Mouse (Mus musculus) midbrain, embryonic 12.5 days (tissue): ENCODE measurements around the gene Gp1ba. TPM values are rescaled to one million over a fixed set of nuclear protein-coding genes. Genes with fewer than 3 reads are reported as not detected.

Experiments
- ATAC-seq: fragments of 200-750 bp; cut with Nextera tagmentation; 2 replicates; pipeline ENCODE4 v1.8.0; 2017; ENCODE audit warnings: low read depth, moderate TSS enrichment, moderate library complexity; ENCODE audit not compliant: low FRiP score
- H3K27ac ChIP-seq: fragments of 300-500 bp; sonication (generic); replicated peaks from 2 replicates; pipeline ENCODE4 v1.5.1; 2016; ENCODE audit warnings: mild to moderate bottlenecking
- H3K27me3 ChIP-seq: fragments of 300-500 bp; sonication (generic); 2 replicates; pipeline ENCODE4 v1.6.1; 2016; ENCODE audit warnings: mild to moderate bottlenecking
- H3K36me3 ChIP-seq: fragments of 300-500 bp; sonication (generic); 2 replicates; pipeline ENCODE4 v1.6.1; 2016
- H3K4me1 ChIP-seq: fragments of 300-500 bp; sonication (generic); 2 replicates; pipeline ENCODE4 v1.6.1; 2016
- H3K4me2 ChIP-seq: fragments of 300-500 bp; sonication (generic); replicated peaks from 2 replicates; pipeline ENCODE4 v1.6.1; 2016; ENCODE audit warnings: mild to moderate bottlenecking, moderate library complexity
- H3K4me3 ChIP-seq: fragments of 300-500 bp; sonication (generic); 2 replicates; pipeline ENCODE4 v1.5.1; 2016; ENCODE audit warnings: mild to moderate bottlenecking
- H3K9ac ChIP-seq: fragments of 300-500 bp; sonication (generic); replicated peaks from 2 replicates; pipeline ENCODE4 v1.6.1; 2016; ENCODE audit warnings: mild to moderate bottlenecking, moderate library complexity
- H3K9me3 ChIP-seq: fragments of 300-500 bp; sonication (generic); 2 replicates; pipeline ENCODE4 v1.6.1; 2016; ENCODE audit warnings: mild to moderate bottlenecking
- WGBS: fragments of 180-500 bp; shearing (Covaris S2); methylation state at CpG from one replicate; pipeline ENCODE4 v1.1.7; 2016; 5-methylcytosine and 5-hydroxymethylcytosine counted together
- polyA plus RNA-seq: library from polyadenylated mRNA; unstranded; fragments of >200 nt; fragmentation: Nextera tagmentation; extraction: Ambion mirVana; gene quantifications from 2 replicates; pipeline ENCODE4 v1.2.1, GENCODE M21; 2016

The Gp1ba gene
- polyA plus RNA-seq, 1 experiment from 2014 or later, result 0.37 TPM

DNA sequence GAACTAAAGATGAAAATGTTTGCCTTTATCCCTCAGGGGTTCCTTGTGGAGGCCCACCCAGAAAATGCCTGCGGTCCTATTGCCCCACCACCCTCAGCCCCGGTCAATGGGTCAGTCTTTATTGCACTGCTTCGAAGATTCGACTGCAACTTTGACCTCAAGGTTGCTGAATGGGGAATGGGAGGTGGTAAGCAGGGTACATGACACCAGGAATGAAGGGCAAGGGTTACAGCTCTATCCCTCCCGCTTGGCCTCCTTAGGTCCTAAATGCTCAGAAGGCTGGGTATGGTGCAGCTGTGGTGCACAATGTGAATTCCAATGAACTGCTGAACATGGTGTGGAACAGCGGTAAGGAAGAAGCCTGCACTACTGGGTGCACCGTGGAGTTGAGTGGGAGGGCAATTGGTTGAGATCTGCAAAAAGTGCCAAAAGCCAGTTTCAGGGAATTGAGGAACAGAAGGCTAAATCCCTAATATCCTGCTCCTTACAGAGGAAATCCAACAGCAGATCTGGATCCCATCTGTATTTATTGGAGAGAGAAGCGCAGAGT, 10.3 kb downstream of the Gp1ba start:
- ATAC-seq, result no peak
- Histone ChIP-seq H3K36me3 (peaks cover 56% of the 10 kb centered on the region), H3K4me2 (no peak overlapping the region), H3K4me1 (peaks cover 54% of the 10 kb centered on the region), H3K9me3 (no peaks in the 10 kb centered on the region), H3K27ac (no peak overlapping the region), H3K27me3 (no peaks in the 10 kb centered on the region), H3K9ac (no peak overlapping the region), H3K4me3 (no peak overlapping the region; the same call in 1 of the 2 replicates)
- WGBS, result 90% methylated on average over 8 of the region's 8 CpGs

DNA sequence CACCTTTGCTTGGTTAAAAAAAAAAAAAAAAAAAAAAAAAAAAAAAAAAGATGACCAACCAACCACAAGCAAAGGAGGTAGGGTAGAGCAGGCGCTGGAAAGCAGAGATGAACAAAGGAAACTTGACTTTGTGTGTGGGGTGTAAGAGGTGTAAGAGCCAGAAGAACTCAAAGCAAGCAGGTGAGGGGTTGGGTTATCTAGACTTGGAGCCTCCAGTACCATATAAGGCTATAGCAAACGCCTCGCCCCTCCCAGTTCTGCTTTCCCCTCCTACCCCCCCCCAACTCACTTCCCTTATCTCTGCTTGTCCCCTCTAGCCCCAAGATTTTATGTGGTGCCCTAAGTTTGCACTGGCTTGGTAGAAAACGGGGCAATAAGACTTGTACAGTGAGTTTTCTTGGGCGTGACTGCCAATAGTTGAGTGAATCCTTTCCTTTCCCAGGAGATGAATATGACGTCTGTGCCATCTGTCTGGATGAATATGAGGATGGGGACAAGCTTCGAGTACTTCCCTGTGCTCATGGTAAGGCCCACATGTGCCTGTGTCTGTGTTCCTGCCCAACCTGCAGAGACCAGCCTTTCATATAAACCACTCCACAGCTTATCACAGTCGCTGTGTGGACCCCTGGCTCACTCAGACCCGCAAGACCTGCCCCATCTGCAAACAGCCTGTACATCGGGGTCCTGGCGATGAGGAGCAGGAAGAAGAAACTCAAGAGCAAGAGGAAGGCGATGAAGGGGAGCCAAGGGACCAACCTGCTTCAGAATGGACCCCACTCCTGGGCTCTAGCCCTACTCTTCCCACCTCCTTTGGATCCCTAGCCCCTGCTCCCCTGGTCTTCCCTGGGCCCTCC, 11.6 kb downstream of the Gp1ba start:
- Histone ChIP-seq H3K4me2 (no peak overlapping the region), H3K4me3 (no peak overlapping the region; the same call in 1 of the 2 replicates), H3K27ac (no peak overlapping the region), H3K4me1 (peaks cover 49% of the 10 kb centered on the region), H3K9ac (no peak overlapping the region; the same call in 1 of the 2 replicates), H3K27me3 (no peaks in the 10 kb centered on the region), H3K9me3 (no peaks in the 10 kb centered on the region), H3K36me3 (peaks cover 43% of the 10 kb centered on the region)
- WGBS, result 87% methylated on average over 12 of the region's 12 CpGs
- no peak for ATAC-seq

DNA sequence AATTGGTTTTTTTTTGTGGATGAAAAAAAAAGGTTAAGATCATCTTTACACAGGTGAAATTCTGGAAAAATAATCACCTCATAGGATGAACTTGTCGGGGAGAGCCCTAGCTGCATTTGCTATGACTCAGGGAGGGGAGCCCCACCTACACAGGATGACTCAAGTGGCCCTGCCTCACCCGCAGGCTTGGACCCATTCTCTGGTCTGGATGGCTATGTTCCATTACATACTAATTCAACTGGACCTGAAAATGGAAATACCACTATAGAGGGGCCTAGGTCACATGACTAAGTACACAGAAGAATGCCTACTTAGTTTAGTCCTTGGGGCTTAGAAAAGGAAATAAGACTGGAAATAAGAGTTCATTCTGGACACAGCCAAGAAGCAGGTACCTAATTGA, 12.5 kb downstream of the Gp1ba start:
- WGBS, result 85% methylated on average over 2 of the region's 2 CpGs
- no peak overlapping the region; the same call in 1 of the 2 replicates for H3K9ac ChIP-seq
- no peak overlapping the region for H3K4me2 ChIP-seq
- no peak overlapping the region for H3K4me3 ChIP-seq
- peaks cover 49% of the 10 kb centered on the region for H3K4me1 ChIP-seq
- H3K9me3 ChIP-seq, result no peaks in the 10 kb centered on the region
- H3K27me3 ChIP-seq, result 0 out of 2 replicates have a peak, but pooled peaks cover 2% of the 10 kb centered on the region
- no peak for ATAC-seq
- H3K36me3 ChIP-seq, result peaks cover 43% of the 10 kb centered on the region
- H3K27ac ChIP-seq, result no peak overlapping the region

DNA sequence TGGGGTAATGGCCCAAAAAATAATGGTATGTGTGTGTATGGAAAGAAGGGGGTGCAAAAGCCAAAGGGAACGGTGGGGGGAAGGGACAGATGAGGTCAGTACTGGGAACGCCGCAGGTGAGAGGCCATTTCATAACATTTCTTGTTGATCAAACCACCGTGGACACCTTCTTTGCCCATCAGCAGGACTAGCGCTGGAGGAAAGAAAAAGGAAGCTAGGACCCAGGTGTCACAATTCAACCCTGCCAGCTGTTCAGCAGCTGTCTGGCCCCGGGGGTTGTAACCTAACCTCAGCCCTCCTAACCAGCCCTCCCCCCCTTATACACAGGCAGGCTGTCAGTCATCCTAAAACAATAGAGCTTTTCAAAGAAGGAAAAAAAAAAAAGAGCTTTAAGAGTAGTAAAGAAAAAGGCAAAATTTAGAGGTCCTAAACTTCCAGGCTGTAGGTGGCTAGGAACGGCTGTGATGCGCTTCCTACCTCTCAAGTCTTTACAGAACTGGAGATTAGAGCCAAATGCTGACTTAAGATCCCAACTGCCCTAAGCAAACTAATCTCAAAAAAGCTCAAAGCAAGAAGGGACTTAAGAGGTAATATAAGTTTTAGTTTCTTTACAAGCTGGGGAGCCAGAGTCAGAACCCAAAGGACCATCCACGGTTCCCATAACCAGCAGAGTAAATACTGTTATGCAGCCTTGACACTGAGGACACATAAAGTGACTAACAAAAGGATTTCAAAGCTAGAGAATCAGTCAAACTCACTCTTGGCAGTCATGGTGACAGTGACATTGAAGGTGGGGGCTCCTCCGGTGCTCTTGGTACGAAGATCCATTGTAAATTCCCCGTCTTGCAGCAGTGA, 13.3 kb downstream of the Gp1ba start:
- Histone ChIP-seq H3K4me1 (peaks cover 57% of the 10 kb centered on the region), H3K27ac (0 out of 2 replicates have a peak overlapping the region, but pooled peaks have one; percentile 97), H3K27me3 (peaks cover 8% of the 10 kb centered on the region; the same call in 1 of the 2 replicates)

DNA sequence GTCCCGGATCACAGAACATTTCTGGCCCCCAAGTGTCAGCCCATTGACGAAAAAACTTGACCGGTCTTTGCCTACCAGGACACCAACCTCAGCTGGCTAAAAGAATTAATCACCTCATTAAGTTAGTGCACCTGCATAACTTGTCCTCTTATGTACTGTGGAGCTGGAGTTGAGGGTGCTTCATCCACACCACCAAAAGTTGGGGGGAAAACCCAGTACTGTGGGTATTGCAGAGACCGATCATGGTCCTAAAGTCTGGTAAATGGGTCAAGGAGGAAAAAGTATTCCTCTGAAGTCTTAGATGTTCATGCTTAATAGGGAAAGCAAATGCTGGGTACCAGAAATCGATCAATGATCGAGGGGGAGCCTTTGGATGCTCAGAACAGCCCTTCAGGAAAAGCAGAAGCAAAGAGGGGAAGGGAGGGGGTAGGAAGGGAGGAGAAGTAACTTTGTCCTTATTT, 14.0 kb downstream of the Gp1ba start:
- Histone ChIP-seq H3K9ac (peak overlapping the region; percentile 98), H3K27ac (peak overlapping the region; percentile 97), H3K27me3 (peaks cover 8% of the 10 kb centered on the region; the same call in 1 of the 2 replicates), H3K4me1 (peaks cover 57% of the 10 kb centered on the region), H3K4me3 (peak overlapping the region; percentile 99), H3K36me3 (peaks cover 43% of the 10 kb centered on the region), H3K4me2 (peak overlapping the region; percentile 94), H3K9me3 (no peaks in the 10 kb centered on the region)
- WGBS, result 63% methylated on average over 6 of the region's 6 CpGs
- ATAC-seq, result no peak

More for the DNA sequence above, 13.3 kb downstream of the Gp1ba start:
- ATAC-seq, result no peak
- peak overlapping the region; percentile 99 for H3K4me3 ChIP-seq
- H3K9me3 ChIP-seq, result no peaks in the 10 kb centered on the region
- WGBS, result 76% methylated on average over 12 of the region's 12 CpGs
- peak overlapping the region; percentile 98 for H3K9ac ChIP-seq
- H3K4me2 ChIP-seq, result peak overlapping the region; percentile 94
- H3K36me3 ChIP-seq, result peaks cover 43% of the 10 kb centered on the region

DNA sequence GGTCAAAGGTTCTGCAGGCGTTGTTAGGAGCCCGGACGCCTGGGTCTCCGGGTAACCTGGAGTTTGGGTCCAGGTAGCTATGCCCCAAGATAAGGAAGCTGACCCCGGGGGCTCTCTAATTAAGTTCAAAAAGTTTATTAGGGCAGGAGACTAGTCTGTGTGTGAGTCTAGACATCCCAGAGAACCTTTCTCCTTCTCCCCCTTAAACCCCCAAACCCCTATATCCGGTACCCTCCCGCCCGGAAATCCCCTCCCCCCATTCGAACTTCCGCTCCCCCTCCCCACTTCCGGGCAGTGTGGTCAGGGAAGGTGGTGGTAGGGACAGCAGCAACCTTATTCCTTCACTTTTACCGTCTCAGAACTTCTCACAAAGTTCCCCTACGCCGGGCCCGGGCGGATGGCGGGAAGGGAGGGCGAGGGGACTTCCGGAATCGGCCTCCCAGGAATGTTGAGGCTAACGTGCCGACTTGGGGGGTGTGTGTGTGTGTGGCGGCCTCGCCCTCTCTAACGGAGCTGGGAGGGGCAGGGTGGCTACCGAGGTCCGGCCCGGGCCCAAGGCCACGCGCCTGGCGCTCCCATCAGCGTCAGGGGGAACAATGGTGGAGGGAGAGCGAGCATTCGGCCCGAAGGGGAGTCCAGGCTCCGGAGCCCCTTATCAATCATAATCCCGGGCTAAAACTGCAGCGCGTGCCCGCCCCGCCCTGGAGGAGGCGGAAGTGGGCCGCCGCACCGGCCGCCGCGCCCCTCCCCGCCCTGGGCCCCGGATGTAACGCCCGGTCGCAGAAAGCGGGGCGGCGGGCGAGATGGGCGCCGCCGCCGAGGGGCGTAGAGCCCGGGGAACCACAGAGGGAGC, 14.6 kb downstream of the Gp1ba start:
- under 1% methylated on average over 55 of the region's 63 CpGs for WGBS
- H3K27me3 ChIP-seq, result peaks cover 8% of the 10 kb centered on the region; the same call in 1 of the 2 replicates
- H3K27ac ChIP-seq, result peak overlapping the region; percentile 97
- H3K36me3 ChIP-seq, result peaks cover 43% of the 10 kb centered on the region
- peak overlapping the region; percentile 94 for H3K4me2 ChIP-seq
- peaks cover 50% of the 10 kb centered on the region for H3K4me1 ChIP-seq
- H3K4me3 ChIP-seq, result peak overlapping the region; percentile 99
- H3K9ac ChIP-seq, result peak overlapping the region; percentile 98
- ATAC-seq, result peak; percentile 55
- H3K9me3 ChIP-seq, result no peaks in the 10 kb centered on the region

DNA sequence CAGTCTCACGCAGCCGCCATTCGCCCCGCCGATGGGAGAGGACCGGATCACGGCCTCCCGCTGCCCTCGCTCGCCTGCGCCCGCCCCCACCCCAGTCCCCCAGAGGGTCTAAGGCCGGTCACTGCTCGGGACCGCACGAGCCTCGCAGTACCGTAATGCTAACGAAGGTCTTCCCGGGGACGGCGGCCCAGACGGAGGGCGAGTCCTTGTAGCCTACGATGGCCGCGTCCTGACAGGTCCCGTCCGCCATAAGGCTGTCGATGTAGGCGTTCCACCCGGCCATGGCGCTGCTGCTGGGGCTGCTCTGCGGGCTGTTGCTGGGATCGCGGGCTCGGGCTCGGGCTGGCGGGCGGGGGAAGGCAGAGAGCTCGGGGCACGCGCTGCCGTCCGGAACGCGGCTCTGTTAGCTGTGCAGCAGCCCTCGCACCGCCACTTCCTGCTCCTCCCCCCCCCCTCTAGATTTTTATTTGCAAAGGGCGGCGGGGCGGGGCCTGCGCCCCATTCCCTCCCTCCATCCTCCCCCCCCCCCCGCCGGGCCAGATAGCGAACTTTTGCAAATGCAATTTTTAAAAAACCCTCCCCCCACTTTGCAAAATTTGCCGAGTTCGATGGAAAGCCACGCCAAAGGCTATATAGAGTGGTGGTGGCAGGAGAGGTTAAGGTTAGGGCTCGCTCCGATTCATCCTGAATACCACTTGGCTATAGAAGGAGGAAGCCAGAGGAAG, 15.4 kb downstream of the Gp1ba start, which contains the start of gene Pfn1:
Pfn1 (minus strand) TSS at position 447 of the 725 bp plus-strand sequence.
- Histone ChIP-seq H3K4me3 (peak within 1 kb of the TSS; percentile 99), H3K4me2 (peak within 1 kb of the TSS; percentile 94), H3K9ac (peak within 1 kb of the TSS; percentile 98), H3K4me1 (peaks cover 42% of the 10 kb centered on the region), H3K36me3 (peaks cover 35% of the 10 kb centered on the region), H3K27me3 (peaks cover 8% of the 10 kb centered on the region; the same call in 1 of the 2 replicates), H3K9me3 (no peaks in the 10 kb centered on the region), H3K27ac (peak within 1 kb of the TSS; percentile 97)
- ATAC-seq, result peak; percentile 42
- WGBS, result 0% methylated on average over 56 of the region's 61 CpGs

DNA sequence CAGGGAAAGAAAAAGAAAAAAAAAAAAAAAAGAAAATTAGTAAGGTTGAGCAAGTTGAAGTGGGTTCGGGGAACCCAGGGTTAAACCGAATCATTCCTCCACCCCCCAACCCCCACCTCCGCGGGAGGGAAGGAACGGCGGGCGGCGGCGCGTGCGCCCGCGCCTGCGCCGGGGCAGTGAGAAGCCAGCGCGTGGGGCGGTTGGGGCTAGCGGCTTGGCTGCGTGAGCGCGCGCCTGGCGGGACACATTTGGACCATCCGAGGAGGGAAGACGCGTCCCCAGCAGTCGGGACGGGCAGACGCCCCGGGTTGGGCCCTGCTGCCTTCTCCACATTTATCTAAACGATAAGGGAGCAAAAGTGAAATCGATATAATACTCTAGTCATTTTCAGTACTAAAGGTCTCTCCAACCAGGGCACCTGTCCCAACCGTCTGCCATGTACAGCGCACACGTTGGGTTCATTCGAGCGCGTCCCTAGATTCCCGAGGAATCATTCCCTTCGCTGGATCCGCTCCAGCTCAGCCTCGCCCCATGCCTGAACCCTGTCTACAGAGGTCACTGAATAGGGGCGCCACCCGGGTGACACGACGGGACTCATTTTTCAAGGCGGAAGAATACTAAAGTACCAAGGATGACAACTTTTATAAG, 16.1 kb downstream of the Gp1ba start:
- H3K4me3 ChIP-seq, result peak overlapping the region; percentile 99
- H3K9me3 ChIP-seq, result no peaks in the 10 kb centered on the region
- H3K4me2 ChIP-seq, result peak overlapping the region; percentile 94
- peak overlapping the region; percentile 97 for H3K27ac ChIP-seq
- peak; percentile 47; the same call in 1 of the 2 replicates for ATAC-seq
- 1% methylated on average over 46 of the region's 48 CpGs for WGBS
- peaks cover 28% of the 10 kb centered on the region for H3K36me3 ChIP-seq
- H3K9ac ChIP-seq, result peak overlapping the region; percentile 98
- H3K4me1 ChIP-seq, result peaks cover 42% of the 10 kb centered on the region
- peaks cover 8% of the 10 kb centered on the region; the same call in 1 of the 2 replicates for H3K27me3 ChIP-seq

DNA sequence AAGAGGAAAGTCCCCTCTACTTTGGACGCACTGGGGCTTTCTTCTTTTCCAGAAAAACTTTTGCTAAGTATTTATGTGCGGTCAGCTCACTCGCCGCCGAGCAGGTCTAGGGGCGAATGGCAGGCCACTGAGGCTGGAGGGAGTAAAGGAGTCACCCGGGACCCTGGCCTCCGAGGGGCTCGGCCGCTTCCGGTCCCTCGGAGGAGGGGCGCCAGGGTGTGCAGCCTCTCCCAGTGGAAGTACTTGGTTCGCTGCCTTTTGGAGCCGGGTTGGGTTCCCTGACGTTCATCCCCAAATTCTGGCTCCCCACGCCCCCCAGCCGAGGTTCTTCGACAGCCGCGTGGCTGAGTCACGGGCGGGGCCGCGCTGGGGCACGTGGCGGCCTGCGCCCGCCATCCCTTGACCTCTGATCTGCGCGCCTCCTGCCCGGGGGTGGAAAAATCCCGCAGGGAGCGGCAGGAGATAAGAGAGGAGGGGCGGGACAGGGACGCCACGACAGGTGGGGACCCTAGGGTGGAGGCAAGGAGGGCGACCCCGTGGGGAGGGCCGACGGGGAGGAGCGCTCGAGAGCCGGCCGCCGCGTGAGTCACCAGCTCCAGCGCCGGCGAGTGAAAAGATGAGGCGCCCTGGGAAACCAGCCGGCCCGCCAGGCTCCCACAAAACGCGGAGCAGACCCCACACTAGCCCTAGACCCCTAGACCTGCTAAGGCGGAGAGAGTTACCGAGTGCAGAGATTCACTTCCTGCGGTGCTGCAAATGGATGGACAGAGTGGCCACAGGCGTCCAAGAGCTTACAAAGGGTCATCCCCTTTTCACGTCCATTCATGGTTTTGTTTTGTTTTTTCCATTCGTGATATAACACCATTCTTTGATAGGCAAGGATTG, 16.9 kb downstream of the Gp1ba start:
- under 1% methylated on average over 61 of the region's 61 CpGs for WGBS
- peaks cover 8% of the 10 kb centered on the region; the same call in 1 of the 2 replicates for H3K27me3 ChIP-seq
- H3K4me2 ChIP-seq, result peak overlapping the region; percentile 94
- peak overlapping the region; percentile 98 for H3K9ac ChIP-seq
- H3K4me1 ChIP-seq, result peaks cover 41% of the 10 kb centered on the region
- H3K27ac ChIP-seq, result peak overlapping the region; percentile 97
- peaks cover 26% of the 10 kb centered on the region for H3K36me3 ChIP-seq
- no peak; the same call in 1 of the 2 replicates for ATAC-seq
- H3K9me3 ChIP-seq, result no peaks in the 10 kb centered on the region
- peak overlapping the region; percentile 99 for H3K4me3 ChIP-seq
